Mouse (Mus musculus): ENCODE measurements around the gene Znhit1. TPM values are rescaled to one million over a fixed set of nuclear protein-coding genes. Genes with fewer than 3 reads are reported as not detected.
A peak's percentile ranks its signal among the peaks of the same experiment; 100 is the strongest.
"Not testable (repeated sequence)": the region's sequence is repeated elsewhere in the genome, so short reads cannot be mapped to it uniquely, and the experiment has no call there.

Znhit1 gene
- total RNA-seq, 4 experiments from 2014 or later = 65.8 to 76.4 (median 71.6) TPM

DNA sequence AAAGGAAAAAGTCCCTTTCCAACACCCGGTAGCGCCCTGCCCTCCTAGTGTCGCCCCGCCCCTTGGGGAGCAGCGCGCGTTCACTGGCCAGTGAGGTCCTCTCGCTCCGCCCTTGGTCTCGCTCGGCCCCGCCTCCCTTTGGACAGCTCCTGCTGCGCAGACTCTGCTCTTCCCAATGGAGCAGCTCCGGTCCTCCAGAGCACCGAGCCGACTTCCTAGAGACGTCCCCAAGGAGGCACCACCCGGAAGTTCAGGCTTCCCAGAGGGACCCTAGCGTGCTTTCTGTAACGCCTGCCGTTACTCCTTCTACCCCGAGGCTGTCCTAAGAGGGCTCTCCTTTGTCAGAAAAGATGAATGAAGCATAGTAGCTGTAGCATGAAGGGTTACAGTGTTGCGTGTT, 34.8 kb downstream of the Znhit1 start, which contains the start of gene Fis1:
Gene Fis1 (plus strand): TSS at position 261 of the 400 bp plus-strand sequence.
- peak; percentile 95 for DNase-seq (ENCODE audit: low spot score)

DNA sequence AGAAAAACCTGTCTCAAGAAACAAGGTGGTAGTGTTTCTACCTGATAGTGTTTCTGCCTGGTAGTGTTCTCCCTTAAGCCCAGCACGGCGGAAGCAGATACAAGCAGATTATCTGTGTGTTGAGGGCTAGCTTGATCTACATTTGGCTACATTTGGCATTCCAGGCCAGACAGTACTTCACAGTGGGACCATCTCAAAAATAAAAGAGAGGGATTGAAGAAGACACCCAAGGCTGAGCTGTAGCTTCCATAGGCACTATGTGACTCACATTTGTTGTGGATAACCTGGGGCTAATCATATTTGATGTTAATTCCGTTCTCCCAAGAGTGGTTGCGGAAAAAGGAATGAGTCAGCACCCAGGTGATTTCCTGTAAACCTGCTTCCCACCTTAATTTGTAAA, 35.7 kb downstream of the Znhit1 start:
- no peak for DNase-seq (ENCODE audit: low spot score)

GRCm38 (mm10) chr5:136950521-136950920, 37.3 kb downstream of the Znhit1 start:
- no peak for DNase-seq (ENCODE audit: low spot score)

GRCm38 (mm10) chr5:136949551-136950336, 38.1 kb downstream of the Znhit1 start:
- DNase-seq (ENCODE audit: low spot score) = not testable (repeated sequence)

DNA sequence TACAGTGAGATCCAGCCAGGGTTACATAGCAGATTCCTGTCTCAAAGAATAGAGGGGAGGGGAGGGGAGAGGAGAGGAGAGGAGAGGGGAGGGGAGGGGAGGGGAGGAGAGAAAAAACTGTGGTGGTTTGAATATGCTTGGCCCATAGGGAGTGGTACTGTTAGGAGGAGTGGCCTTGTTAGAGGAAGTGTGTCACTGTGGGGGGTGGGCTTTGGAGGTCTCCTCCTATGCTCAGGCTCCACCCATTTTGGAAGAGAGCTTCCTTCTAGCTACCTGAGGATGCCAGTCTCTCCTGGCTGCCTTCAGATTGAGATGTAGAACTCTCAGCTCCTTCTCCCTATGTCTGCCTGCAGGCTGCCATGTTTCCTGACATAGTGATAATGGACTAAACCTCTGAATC, 39.9 kb downstream of the Znhit1 start:
- no peak for DNase-seq (ENCODE audit: low spot score)

DNA sequence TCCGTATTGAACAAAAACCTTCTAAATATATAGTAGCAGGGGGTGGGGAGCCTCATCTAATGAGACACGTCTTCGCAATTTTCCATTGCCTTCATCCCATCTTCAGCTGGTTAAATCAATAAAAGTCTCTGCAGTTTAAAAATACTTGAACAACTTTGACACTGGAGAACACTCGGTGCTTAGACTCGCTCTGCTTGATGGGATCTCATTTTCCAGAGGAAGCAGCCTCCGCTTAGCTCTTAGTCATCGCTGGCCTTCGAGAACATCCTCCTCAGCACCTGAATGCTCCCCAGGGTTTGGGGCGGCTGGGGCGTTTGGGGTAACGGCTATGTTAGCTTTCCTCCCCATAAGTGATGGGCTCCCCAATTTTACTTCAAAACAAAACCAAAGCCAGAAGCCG, 42.7 kb downstream of the Znhit1 start:
- no peak for DNase-seq (ENCODE audit: low spot score)

GRCm38 (mm10) chr5:136943382-136943781, 44.4 kb downstream of the Znhit1 start:
- no peak for DNase-seq (ENCODE audit: low spot score)

GRCm38 (mm10) chr5:136942781-136943180, 45.0 kb downstream of the Znhit1 start:
- DNase-seq (ENCODE audit: low spot score) = no peak

GRCm38 (mm10) chr5:136940845-136941560, 46.8 kb downstream of the Znhit1 start:
- no peak for DNase-seq (ENCODE audit: low spot score)

- DNase-seq (ENCODE audit: low spot score) = not testable (repeated sequence)
These were observed 47.8 kb downstream of the Znhit1 start for GRCm38 (mm10) chr5:136940029-136940428.

- DNase-seq (ENCODE audit: low spot score) = no peak
These were observed 48.5 kb downstream of the Znhit1 start for GRCm38 (mm10) chr5:136939284-136939683.

DNA sequence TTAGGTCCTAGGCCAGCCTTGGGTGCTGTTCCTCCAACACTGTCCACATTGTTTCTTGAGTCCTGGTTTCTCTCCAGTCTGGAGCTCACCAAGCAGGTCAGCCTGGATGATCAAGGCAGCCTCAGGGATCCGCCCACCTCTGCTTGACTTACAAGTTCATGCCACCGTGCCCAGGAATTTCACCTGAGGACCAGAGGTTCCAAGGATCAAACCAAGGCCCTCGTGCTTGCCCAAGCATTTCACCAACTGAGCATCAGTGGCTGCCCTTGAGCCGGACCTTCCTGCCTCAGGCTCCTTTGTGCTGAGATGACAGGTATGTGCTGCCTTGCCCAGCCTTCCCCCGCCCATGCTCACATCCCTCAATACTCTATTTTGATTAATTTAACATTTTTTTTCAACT, 50.2 kb downstream of the Znhit1 start:
- DNase-seq (ENCODE audit: low spot score) = no peak

DNA sequence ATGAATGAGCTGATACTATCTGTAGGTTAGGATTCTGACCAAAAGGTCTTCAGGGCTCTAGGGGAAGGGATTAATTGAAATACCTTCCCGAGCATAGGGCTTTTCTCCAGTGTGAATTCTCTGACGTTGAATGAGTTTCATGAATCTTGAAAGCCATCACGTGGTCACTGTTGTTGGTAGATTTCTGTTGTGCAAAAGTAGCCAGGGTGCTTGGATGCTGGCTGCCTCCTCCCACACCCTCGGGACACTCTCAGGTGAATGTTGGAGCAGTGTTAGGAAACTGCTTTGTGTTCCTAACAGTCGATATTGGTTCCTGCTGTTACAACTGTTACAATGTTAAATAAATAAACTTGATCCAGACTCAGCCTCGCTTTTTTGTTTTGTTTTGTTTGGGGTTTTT, 51.1 kb downstream of the Znhit1 start:
- DNase-seq (ENCODE audit: low spot score) = no peak

DNA sequence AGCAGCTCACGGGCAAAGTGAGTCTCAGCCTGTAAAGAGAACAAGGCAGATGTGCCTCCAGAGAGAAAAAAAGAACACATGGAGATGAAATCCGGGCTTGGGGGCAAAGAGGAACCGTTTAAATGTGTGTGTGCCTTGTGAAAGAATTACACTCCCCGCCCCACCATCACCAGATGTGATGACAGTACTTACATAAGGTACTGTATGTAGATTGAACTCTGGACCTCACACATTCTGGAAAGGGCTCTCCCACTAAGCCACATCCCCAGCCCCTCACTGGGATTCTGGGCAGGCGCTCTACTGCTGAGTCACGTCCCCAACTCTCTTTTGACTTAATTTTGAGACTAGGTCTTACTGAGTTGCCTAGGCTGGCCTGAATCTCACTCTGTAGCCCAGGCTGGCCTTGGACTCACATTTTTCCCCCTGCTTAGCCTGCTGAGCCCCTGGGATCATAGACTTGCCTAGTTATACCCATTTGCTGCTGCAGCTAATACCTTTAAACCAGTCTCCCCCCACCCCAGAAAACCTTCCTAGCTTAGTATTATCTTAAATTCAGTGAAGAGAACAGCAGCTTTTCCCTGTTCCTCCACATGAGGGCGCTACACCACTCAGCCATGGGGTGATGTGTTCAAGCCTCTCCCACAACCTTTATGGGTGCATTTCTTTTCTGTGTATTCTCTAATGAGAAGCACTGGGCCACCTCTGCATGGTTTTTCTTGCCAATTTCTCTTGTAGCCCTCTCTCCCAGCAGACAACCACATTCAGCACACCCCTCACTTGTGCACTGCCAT, 51.7 kb downstream of the Znhit1 start:
- no peak for DNase-seq (ENCODE audit: low spot score)

DNA sequence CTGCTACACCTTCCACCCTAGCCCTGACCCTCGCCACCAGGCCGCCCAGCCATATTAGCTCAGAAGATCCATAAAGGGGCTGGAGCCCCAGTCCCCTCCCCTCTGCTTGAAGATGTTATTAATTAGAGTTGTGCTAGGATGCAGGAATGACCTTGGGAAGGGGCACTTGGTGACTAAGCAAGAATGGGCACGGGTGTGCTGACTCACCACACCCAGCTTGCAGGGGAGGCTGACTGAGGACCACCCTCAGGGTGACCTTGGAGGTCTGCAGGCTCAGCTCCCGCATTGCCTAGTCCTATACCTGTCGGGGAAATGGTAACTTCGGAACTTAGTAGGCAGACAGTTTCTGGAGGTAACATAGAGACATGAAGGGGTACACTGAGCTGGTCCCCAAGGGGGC, 53.9 kb downstream of the Znhit1 start:
- no peak for DNase-seq (ENCODE audit: low spot score)

GRCm38 (mm10) chr5:136932956-136933355, 54.9 kb downstream of the Znhit1 start:
- no peak for DNase-seq (ENCODE audit: low spot score)

Small RNA genes lying within 50 kb of the gene (microRNA-seq; reads per million reads assigned to microRNA genes)
- gene Mir702 = 8.4 reads per million, percentile 22 among the genes with 10 or more reads in this experiment

Other genes starting within 250 kb of the Znhit1 start
- under 1 TPM; 0.09 to 0.75 (median 0.40) TPM for gene Col26a1, start 104.8 kb downstream of the Znhit1 start, total RNA-seq (2022)
- gene Ift22, start 79.9 kb downstream of the Znhit1 start, total RNA-seq (2022) = 10 to 100 TPM in 2 of 4 experiments, 1 to 10 TPM in 2; 8.7 to 14.6 (median 10.3) TPM
- 100 to 1,000 TPM; 192 to 210 (median 197) TPM for gene Fis1, start 34.7 kb downstream of the Znhit1 start, total RNA-seq (2022)
- 1 to 10 TPM; 5.1 to 8.7 (median 8.0) TPM for gene Cldn15, start 21.4 kb downstream of the Znhit1 start, total RNA-seq (2022)
- gene Plod3, start 1.0 kb downstream of the Znhit1 start, total RNA-seq (2022) = 10 to 100 TPM; 28.8 to 35.8 (median 34.9) TPM
- gene Vgf, start 38.4 kb upstream of the Znhit1 start, total RNA-seq (2022) = not detected
- 10 to 100 TPM; 30.2 to 40.5 (median 38.2) TPM for gene Ap1s1, start 58.1 kb upstream of the Znhit1 start, total RNA-seq (2022)
- gene Serpine1, start 84.2 kb upstream of the Znhit1 start, total RNA-seq (2022) = 10 to 100 TPM; 33.2 to 59.2 (median 47.4) TPM
- gene Trim56, start 128.2 kb upstream of the Znhit1 start, total RNA-seq (2022) = 10 to 100 TPM; 20.2 to 22.1 (median 21.5) TPM
- gene Muc3, start 161.3 kb upstream of the Znhit1 start, total RNA-seq (2022) = not detected
- gene Muc3a, start 224.4 kb upstream of the Znhit1 start, total RNA-seq (2022) = under 1 TPM in 3 of 4 experiments, not detected in 1; 0.23 to 0.60 (median 0.28) TPM